Mouse (Mus musculus): Measurements from ENCODE around the gene Itln1. TPM values are rescaled to one million over a fixed set of nuclear protein-coding genes. Genes with fewer than 3 reads are reported as not detected.

The Itln1 gene
- polyA plus RNA-seq, 2 experiments, result not detected

GRCm38 (mm10) chr1:171565888-171566287 lies 30.8 kb upstream of the Itln1 start:
- H3K36me3 ChIP-seq (replicated peaks; ENCODE audit: control insufficient read depth, insufficient read depth, low read depth), result no peaks in the 10 kb centered on the region
- ATAC-seq (ENCODE audit: insufficient read depth) (peak; percentile 24; the same call in 1 of the 2 replicates), DNase-seq (ENCODE audit: low read depth in 3 of 3, low spot score in 3 of 3) (no peak)
- H3K27me3 ChIP-seq (ENCODE audit: control insufficient read depth, insufficient read depth, low read length), result no peaks in the 10 kb centered on the region
- TF ChIP-seq EP300 (IDR thresholded peaks at IDR 0.05; ENCODE audit: low read depth) (no peak), CTCF (IDR thresholded peaks at IDR 0.05; ENCODE audit: low read depth) (no peak)
- WGBS (ENCODE audit: insufficient replicate concordance), result 4% methylated on average over 4 of the region's 4 CpGs
- H3K4me2 ChIP-seq (ENCODE audit: low read depth), result no peak overlapping the region
- no peak overlapping the region for H3K27ac ChIP-seq
- H3K9ac ChIP-seq (replicated peaks), result no peak overlapping the region
- no peaks in the 10 kb centered on the region for H3K9me3 ChIP-seq (ENCODE audit: control insufficient read depth, low read length)
- H3K4me3 ChIP-seq (ENCODE audit: insufficient read depth in 1 of 2, low read depth in 2 of 2, low read length in 2 of 2), result no peak overlapping the region
- H3K4me1 ChIP-seq (replicated peaks; ENCODE audit: control insufficient read depth in 2 of 2, insufficient read depth in 2 of 2, low read length in 1 of 2), result peaks cover 0 to 9% of the 10 kb centered on the region in 2 experiments; a peak in 3 of 4 replicates

DNA sequence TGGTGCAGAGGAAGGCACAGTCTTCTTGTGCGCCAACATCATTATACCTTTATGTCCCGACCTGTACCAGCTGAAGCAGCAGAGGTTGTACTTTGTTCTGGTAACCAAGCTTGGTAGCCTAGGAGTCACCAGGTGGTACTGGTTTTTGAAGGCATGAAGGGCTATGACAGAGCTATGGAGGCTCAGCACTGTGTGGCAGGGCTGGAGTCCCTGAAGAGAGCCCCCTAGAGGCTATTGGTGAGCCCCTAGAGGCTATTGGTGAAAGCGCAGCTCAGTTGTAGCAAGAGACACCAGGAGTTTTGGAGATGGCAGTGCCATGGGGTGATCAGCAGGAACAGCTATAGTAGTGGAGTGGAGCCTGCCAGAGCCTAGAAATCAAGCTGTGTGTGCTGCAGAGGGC lies 29.2 kb upstream of the Itln1 start:
- Histone ChIP-seq H3K9me3 (ENCODE audit: control insufficient read depth, low read length) (no peaks in the 10 kb centered on the region), H3K27me3 (ENCODE audit: control insufficient read depth, insufficient read depth, low read length) (no peaks in the 10 kb centered on the region), H3K36me3 (replicated peaks; ENCODE audit: control insufficient read depth, insufficient read depth, low read depth) (no peaks in the 10 kb centered on the region), H3K9ac (replicated peaks) (no peak overlapping the region), H3K4me3 (ENCODE audit: insufficient read depth in 1 of 2, low read depth in 2 of 2, low read length in 2 of 2) (no peak overlapping the region), H3K4me1 (replicated peaks; ENCODE audit: control insufficient read depth in 2 of 2, insufficient read depth in 2 of 2, low read length in 1 of 2) (peaks cover 0 to 13% of the 10 kb centered on the region in 2 experiments; a peak in 3 of 4 replicates), H3K27ac (no peak overlapping the region), H3K4me2 (ENCODE audit: low read depth) (no peak overlapping the region)
- peak; percentile 78 for TF ChIP-seq CTCF (IDR thresholded peaks at IDR 0.05; ENCODE audit: low read depth)
- no peak for TF ChIP-seq EP300 (IDR thresholded peaks at IDR 0.05; ENCODE audit: low read depth)
- peak in 1 of 3 experiments; percentile 47 for DNase-seq (ENCODE audit: low read depth in 3 of 3, low spot score in 3 of 3)
- whole genome bisulfite sequencing (ENCODE audit: insufficient replicate concordance), result 43% methylated on average over 3 of the region's 3 CpGs
- 0 out of 2 replicates have a peak, but pooled peaks have one; percentile 34 for ATAC-seq (ENCODE audit: insufficient read depth)

- peaks cover 0 to 13% of the 10 kb centered on the region in 2 experiments; a peak in 3 of 4 replicates for H3K4me1 ChIP-seq (replicated peaks; ENCODE audit: control insufficient read depth in 2 of 2, insufficient read depth in 2 of 2, low read length in 1 of 2)
- DNase-seq (ENCODE audit: low read depth in 3 of 3, low spot score in 3 of 3) (no peak), ATAC-seq (ENCODE audit: insufficient read depth) (no peak)
- H3K9ac ChIP-seq (replicated peaks), result no peak overlapping the region
- no peaks in the 10 kb centered on the region for H3K27me3 ChIP-seq (ENCODE audit: control insufficient read depth, insufficient read depth, low read length)
- 27% methylated on average over 2 of the region's 2 CpGs for whole genome bisulfite sequencing (ENCODE audit: insufficient replicate concordance)
- no peaks in the 10 kb centered on the region for H3K36me3 ChIP-seq (replicated peaks; ENCODE audit: control insufficient read depth, insufficient read depth, low read depth)
- no peak overlapping the region for H3K4me2 ChIP-seq (ENCODE audit: low read depth)
- H3K4me3 ChIP-seq (ENCODE audit: insufficient read depth in 1 of 2, low read depth in 2 of 2, low read length in 2 of 2), result no peak overlapping the region
- no peak for TF ChIP-seq CTCF (IDR thresholded peaks at IDR 0.05; ENCODE audit: low read depth)
- no peak for TF ChIP-seq EP300 (IDR thresholded peaks at IDR 0.05; ENCODE audit: low read depth)
- H3K9me3 ChIP-seq (ENCODE audit: control insufficient read depth, low read length), result no peaks in the 10 kb centered on the region
- H3K27ac ChIP-seq, result no peak overlapping the region
These were observed 27.9 kb upstream of the Itln1 start for GRCm38 (mm10) chr1:171563042-171563441.

DNA sequence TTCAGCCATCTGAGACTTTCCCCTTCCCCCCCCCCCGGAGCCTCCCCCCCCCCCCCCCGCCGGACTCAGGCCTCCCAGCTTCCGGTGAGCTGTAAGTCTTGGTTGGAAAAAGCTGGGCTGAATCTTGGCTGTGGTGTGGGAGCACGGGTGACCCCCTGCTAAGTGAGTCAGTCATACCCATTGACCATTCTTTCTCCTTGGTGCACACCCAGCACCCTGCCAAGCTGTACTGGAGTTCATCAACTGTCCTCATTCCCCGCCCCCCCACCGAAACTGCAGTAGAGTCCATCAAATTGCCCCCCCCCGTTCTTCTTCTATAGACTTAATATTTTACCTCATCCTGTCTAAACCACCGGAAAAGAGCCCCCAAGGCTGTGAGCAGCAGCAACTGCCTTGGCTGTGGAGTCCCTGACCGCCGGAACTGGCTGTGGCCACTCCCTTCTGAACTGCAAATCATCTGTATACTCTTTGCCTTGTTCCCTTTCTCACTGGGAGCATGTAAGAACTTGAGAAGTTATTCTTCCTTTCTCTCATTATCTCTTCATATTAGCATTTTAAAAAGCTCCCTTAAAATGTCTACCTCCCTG lies 26.6 kb upstream of the Itln1 start:
- Histone ChIP-seq H3K27me3 (ENCODE audit: control insufficient read depth, insufficient read depth, low read length) (no peaks in the 10 kb centered on the region), H3K4me3 (ENCODE audit: insufficient read depth in 1 of 2, low read depth in 2 of 2, low read length in 2 of 2) (no peak overlapping the region), H3K9me3 (ENCODE audit: control insufficient read depth, low read length) (no peaks in the 10 kb centered on the region), H3K9ac (replicated peaks) (no peak overlapping the region), H3K4me1 (replicated peaks; ENCODE audit: control insufficient read depth in 2 of 2, insufficient read depth in 2 of 2, low read length in 1 of 2) (peaks cover 0 to 12% of the 10 kb centered on the region in 2 experiments; a peak in 3 of 4 replicates), H3K36me3 (replicated peaks; ENCODE audit: control insufficient read depth, insufficient read depth, low read depth) (no peaks in the 10 kb centered on the region), H3K4me2 (ENCODE audit: low read depth) (0 out of 2 replicates have a peak overlapping the region, but pooled peaks have one; percentile 24), H3K27ac (no peak overlapping the region)
- TF ChIP-seq CTCF (IDR thresholded peaks at IDR 0.05; ENCODE audit: low read depth) (no peak), EP300 (IDR thresholded peaks at IDR 0.05; ENCODE audit: low read depth) (no peak)
- DNase-seq (ENCODE audit: low read depth in 3 of 3, low spot score in 3 of 3) (no peak), ATAC-seq (ENCODE audit: insufficient read depth) (no peak)
- 12% methylated on average over 7 of the region's 11 CpGs for WGBS (ENCODE audit: insufficient replicate concordance)

DNA sequence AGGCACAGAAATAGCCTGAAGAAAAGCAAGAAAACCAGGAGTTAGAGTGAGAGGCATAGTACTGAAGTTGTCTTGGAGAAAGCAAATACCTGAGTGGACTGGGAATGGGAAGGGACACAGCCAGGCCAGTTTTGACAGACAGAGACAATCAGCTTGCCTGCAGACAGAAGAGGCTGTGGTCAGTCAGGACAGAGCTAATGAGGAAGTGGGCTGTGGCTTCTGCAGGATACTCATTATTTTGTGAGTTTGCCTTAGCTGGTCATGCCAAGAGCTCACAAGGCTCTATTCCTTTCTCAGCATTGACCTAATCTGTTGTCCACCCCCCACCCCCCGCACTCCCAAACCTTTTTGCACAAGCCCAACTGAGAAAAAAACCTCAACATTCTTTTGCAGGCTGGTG lies 26.1 kb upstream of the Itln1 start:
- Histone ChIP-seq H3K4me2 (ENCODE audit: low read depth) (no peak overlapping the region), H3K27me3 (ENCODE audit: control insufficient read depth, insufficient read depth, low read length) (no peaks in the 10 kb centered on the region), H3K36me3 (replicated peaks; ENCODE audit: control insufficient read depth, insufficient read depth, low read depth) (no peaks in the 10 kb centered on the region), H3K4me1 (replicated peaks; ENCODE audit: control insufficient read depth in 2 of 2, insufficient read depth in 2 of 2, low read length in 1 of 2) (peaks cover 0 to 11% of the 10 kb centered on the region in 2 experiments; a peak in 3 of 4 replicates), H3K27ac (no peak overlapping the region), H3K9me3 (ENCODE audit: control insufficient read depth, low read length) (no peaks in the 10 kb centered on the region), H3K4me3 (ENCODE audit: insufficient read depth in 1 of 2, low read depth in 2 of 2, low read length in 2 of 2) (no peak overlapping the region), H3K9ac (replicated peaks) (no peak overlapping the region)
- TF ChIP-seq EP300 (IDR thresholded peaks at IDR 0.05; ENCODE audit: low read depth), result no peak
- no peak for TF ChIP-seq CTCF (IDR thresholded peaks at IDR 0.05; ENCODE audit: low read depth)
- WGBS (ENCODE audit: insufficient replicate concordance), result 0% methylated on average over 1 of the region's 1 CpGs
- ATAC-seq (ENCODE audit: insufficient read depth) (0 out of 2 replicates have a peak, but pooled peaks have one; percentile 21), DNase-seq (ENCODE audit: low read depth in 3 of 3, low spot score in 3 of 3) (no peak)
